Mouse (Mus musculus) midbrain, postnatal 0 days (tissue): ENCODE results near the gene Nr4a2. TPM values are rescaled to one million over a fixed set of nuclear protein-coding genes. Genes with fewer than 3 reads are reported as not detected.

Experiments
- ATAC-seq: fragments of 200-750 bp; cut with Nextera tagmentation; 2 replicates; pipeline ENCODE4 v1.8.0; 2017; ENCODE audit warnings: moderate number of reproducible peaks, mild to moderate bottlenecking, moderate TSS enrichment, moderate library complexity; ENCODE audit not compliant: low FRiP score
- DNase-seq: peaks from one replicate; pipeline ENCODE4 v3.0.0-alpha.2; 2015; ENCODE audit warnings: low spot score
- H3K27ac ChIP-seq: fragments of 300-500 bp; sonication (generic); 2 replicates; pipeline ENCODE4 v1.5.1; 2014; ENCODE audit warnings: low read depth, mild to moderate bottlenecking, low read length, mixed read lengths
- H3K27me3 ChIP-seq: fragments of 300-500 bp; sonication (generic); 2 replicates; pipeline ENCODE4 v1.6.1; 2014; ENCODE audit warnings: low read length, control low read depth, mixed read lengths; ENCODE audit not compliant: insufficient read depth
- H3K36me3 ChIP-seq: fragments of 300-500 bp; sonication (generic); 2 replicates; pipeline ENCODE4 v1.6.1; 2014; ENCODE audit warnings: low read length, control low read depth, mixed read lengths; ENCODE audit not compliant: insufficient read depth
- H3K4me1 ChIP-seq: fragments of 300-500 bp; sonication (generic); 2 replicates; pipeline ENCODE4 v1.6.1; 2014; ENCODE audit warnings: mild to moderate bottlenecking, control low read depth, antibody characterized with exemption, low read length, mixed read lengths; ENCODE audit not compliant: insufficient read depth
- H3K4me2 ChIP-seq: fragments of 300-500 bp; sonication (generic); 2 replicates; pipeline ENCODE4 v1.6.1; 2014; ENCODE audit warnings: low read depth, mild to moderate bottlenecking, low read length, mixed read lengths; ENCODE audit not compliant: poor library complexity, severe bottlenecking
- H3K4me3 ChIP-seq: fragments of 300-500 bp; sonication (generic); 2 replicates; pipeline ENCODE4 v1.5.1; 2014; ENCODE audit warnings: low read depth, mild to moderate bottlenecking, low read length, moderate library complexity
- H3K9ac ChIP-seq: fragments of 300-500 bp; sonication (generic); replicated peaks from 2 replicates; pipeline ENCODE4 v1.6.1; 2014; ENCODE audit warnings: mild to moderate bottlenecking, low read length, moderate library complexity, mixed read lengths; ENCODE audit not compliant: poor library complexity, severe bottlenecking
- H3K9me3 ChIP-seq: fragments of 300-500 bp; sonication (generic); 2 replicates; pipeline ENCODE4 v1.6.1; 2016; ENCODE audit warnings: low read length, control low read depth
- CTCF ChIP-seq: IDR thresholded peaks from 2 replicates; pipeline ENCODE4 v1.5.1; 2016; ENCODE audit warnings: antibody characterized with exemption, mild to moderate bottlenecking
- WGBS: fragments of 180-500 bp; shearing (Covaris S2); extraction: QIAGEN DNeasy Blood & Tissue Kit; methylation state at CpG from one replicate; pipeline ENCODE4 v1.1.7; 2014; 5-methylcytosine and 5-hydroxymethylcytosine counted together
- polyA plus RNA-seq: library from polyadenylated mRNA; unstranded; fragments of >200 nt; fragmentation: Nextera tagmentation; extraction: Ambion mirVana; gene quantifications from 2 replicates; pipeline ENCODE4 v1.2.1, GENCODE M21; 2015
- total RNA-seq: library from RNA; depleted of rRNA; stranded (reverse); fragments of >200 nt; gene quantifications from 2 replicates; pipeline ENCODE4 v1.2.3, GENCODE M21; 2014; rRNA removed

Nr4a2 gene
- total and polyA plus RNA-seq, 2 experiments from 2014 or later = 14.6 to 19.4 TPM

DNA sequence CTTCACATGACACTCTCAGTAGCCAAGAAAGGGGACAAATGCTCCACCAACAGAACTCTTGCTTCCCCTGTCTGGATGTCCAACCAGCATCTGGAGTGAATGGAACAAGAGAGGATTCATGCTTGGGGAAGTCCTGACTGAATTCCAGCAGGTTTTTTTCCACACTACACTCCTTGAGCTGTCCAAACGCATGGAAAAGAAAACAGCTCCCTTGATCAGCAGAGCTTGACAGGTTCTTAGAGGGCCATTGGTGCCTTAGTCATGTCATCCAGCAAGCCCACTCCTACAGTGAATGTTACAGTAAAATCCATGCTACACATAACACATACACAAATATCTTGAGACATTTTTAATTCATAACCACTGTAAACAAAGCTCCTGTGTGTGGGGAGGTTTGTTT, 60.3 kb downstream of the Nr4a2 start:
- H3K4me3 ChIP-seq = no peak overlapping the region
- no peaks in the 10 kb centered on the region for H3K4me1 ChIP-seq
- H3K36me3 ChIP-seq = no peaks in the 10 kb centered on the region
- H3K27ac ChIP-seq = no peak overlapping the region
- no peak overlapping the region for H3K4me2 ChIP-seq
- DNase-seq = no peak
- no peak for TF ChIP-seq CTCF
- 33% methylated on average over 1 of the region's 1 CpGs for WGBS
- H3K9me3 ChIP-seq = no peaks in the 10 kb centered on the region
- H3K9ac ChIP-seq = no peak overlapping the region
- no peak for ATAC-seq
- no peaks in the 10 kb centered on the region for H3K27me3 ChIP-seq

Other genes with a start within 250 kb of the Nr4a2 start
- gene Gpd2, start 113.6 kb upstream of the Nr4a2 start, total RNA-seq = 31.1 and 36.4 TPM in 2 replicates
- 31.9 and 33.0 TPM in 2 replicates for gene Gpd2, start 113.6 kb upstream of the Nr4a2 start, polyA plus RNA-seq